Mouse (Mus musculus) liver, postnatal 0 days (tissue): ENCODE measurements around the gene Agtpbp1.

Experiments
- CTCF ChIP-seq: sonication (generic); IDR thresholded peaks from 2 replicates; pipeline ENCODE4 v1.5.1; 2016; ENCODE audit warnings: antibody characterized with exemption, low read depth
- EP300 ChIP-seq: IDR thresholded peaks from 2 replicates; pipeline ENCODE4 v1.6.1; 2016; ENCODE audit warnings: antibody characterized with exemption, low read depth, mild to moderate bottlenecking

DNA sequence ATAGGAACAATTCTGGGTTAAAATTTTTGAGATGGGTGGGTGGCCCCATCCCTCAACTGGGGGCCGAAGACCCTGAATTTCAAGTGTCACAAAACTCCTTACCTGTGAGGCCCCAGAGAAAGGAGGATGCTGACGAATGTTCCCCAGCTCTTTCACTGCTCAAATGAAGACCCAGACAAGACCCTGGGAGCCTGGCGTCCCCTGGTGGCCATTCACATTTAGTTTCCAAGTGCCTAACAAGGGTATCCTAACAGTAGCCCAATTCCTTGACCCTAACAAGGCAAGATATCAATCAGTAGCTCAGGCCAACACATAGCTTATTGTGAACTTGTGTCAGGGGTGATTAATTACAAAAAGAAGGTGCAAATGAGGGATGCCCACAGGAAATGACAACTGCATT, 187.5 kb downstream of the Agtpbp1 start:
- no peak for TF ChIP-seq EP300
- TF ChIP-seq CTCF: peak; percentile 64
